Mouse (Mus musculus): ENCODE data around the gene Pank1. TPM values are rescaled to one million over a fixed set of nuclear protein-coding genes. Genes with fewer than 3 reads are reported as not detected.
A peak's percentile ranks its signal among the peaks of the same experiment; 100 is the strongest.

Gene Pank1
- polyA plus RNA-seq, 1 experiment: 5.2 TPM

- Histone ChIP-seq H3K4me3 (ENCODE audit: insufficient read depth, low read length) (no peak overlapping the region), H3K4me1 (ENCODE audit: control insufficient read depth, insufficient read depth, low read length) (peaks cover 7% of the 10 kb centered on the region), H3K27ac (ENCODE audit: insufficient read depth, low read depth, low read length) (no peak overlapping the region)
- TF ChIP-seq POLR2A (IDR thresholded peaks at IDR 0.05; ENCODE audit: borderline replicate concordance, low read depth, low read length) (no peak), CTCF (IDR thresholded peaks at IDR 0.05; ENCODE audit: low read depth, low read length) (no peak)
Observed at GRCm38 (mm10) chr19:34882443-34882842, 3.2 kb upstream of the Pank1 start.

GRCm38 (mm10) chr19:34881160-34881559, 1.9 kb upstream of the Pank1 start:
- TF ChIP-seq CTCF (IDR thresholded peaks at IDR 0.05; ENCODE audit: low read depth, low read length): no peak
- no peak for TF ChIP-seq POLR2A (IDR thresholded peaks at IDR 0.05; ENCODE audit: borderline replicate concordance, low read depth, low read length)
- H3K4me3 ChIP-seq (ENCODE audit: insufficient read depth, low read length): no peak overlapping the region
- no peak overlapping the region for H3K27ac ChIP-seq (ENCODE audit: insufficient read depth, low read depth, low read length)
- peaks cover 13% of the 10 kb centered on the region for H3K4me1 ChIP-seq (ENCODE audit: control insufficient read depth, insufficient read depth, low read length)

GRCm38 (mm10) chr19:34879624-34880023, 369 bp upstream of the Pank1 start:
- no peak overlapping the region; the same call in 1 of the 2 replicates for H3K27ac ChIP-seq (ENCODE audit: insufficient read depth, low read depth, low read length)
- peak overlapping the region; percentile 65 for H3K4me3 ChIP-seq (ENCODE audit: insufficient read depth, low read length)
- H3K4me1 ChIP-seq (ENCODE audit: control insufficient read depth, insufficient read depth, low read length): peaks cover 13% of the 10 kb centered on the region
- TF ChIP-seq CTCF (IDR thresholded peaks at IDR 0.05; ENCODE audit: low read depth, low read length) (no peak), POLR2A (IDR thresholded peaks at IDR 0.05; ENCODE audit: borderline replicate concordance, low read depth, low read length) (no peak)

- peak; percentile 82; the same call in 1 of the 2 replicates for TF ChIP-seq POLR2A (IDR thresholded peaks at IDR 0.05; ENCODE audit: borderline replicate concordance, low read depth, low read length)
- TF ChIP-seq CTCF (IDR thresholded peaks at IDR 0.05; ENCODE audit: low read depth, low read length): no peak
- H3K4me3 ChIP-seq (ENCODE audit: insufficient read depth, low read length): peak overlapping the region; percentile 65
- peaks cover 13% of the 10 kb centered on the region for H3K4me1 ChIP-seq (ENCODE audit: control insufficient read depth, insufficient read depth, low read length)
- H3K27ac ChIP-seq (ENCODE audit: insufficient read depth, low read depth, low read length): peak overlapping the region; percentile 67
Observed at GRCm38 (mm10) chr19:34877898-34878602, 1.2 kb downstream of the Pank1 start.

- no peak overlapping the region for H3K27ac ChIP-seq (ENCODE audit: insufficient read depth, low read depth, low read length)
- TF ChIP-seq POLR2A (IDR thresholded peaks at IDR 0.05; ENCODE audit: borderline replicate concordance, low read depth, low read length): no peak
- TF ChIP-seq CTCF (IDR thresholded peaks at IDR 0.05; ENCODE audit: low read depth, low read length): no peak
- H3K4me1 ChIP-seq (ENCODE audit: control insufficient read depth, insufficient read depth, low read length): peaks cover 13% of the 10 kb centered on the region
- H3K4me3 ChIP-seq (ENCODE audit: insufficient read depth, low read length): no peak overlapping the region
Observed at GRCm38 (mm10) chr19:34876676-34877075, 2.6 kb downstream of the Pank1 start.

GRCm38 (mm10) chr19:34869375-34869774, 9.9 kb downstream of the Pank1 start:
- Histone ChIP-seq H3K27ac (ENCODE audit: insufficient read depth, low read depth, low read length) (no peak overlapping the region), H3K4me1 (ENCODE audit: control insufficient read depth, insufficient read depth, low read length) (peaks cover 3% of the 10 kb centered on the region), H3K4me3 (ENCODE audit: insufficient read depth, low read length) (no peak overlapping the region)
- TF ChIP-seq POLR2A (IDR thresholded peaks at IDR 0.05; ENCODE audit: borderline replicate concordance, low read depth, low read length): no peak
- no peak for TF ChIP-seq CTCF (IDR thresholded peaks at IDR 0.05; ENCODE audit: low read depth, low read length)

- H3K4me3 ChIP-seq (ENCODE audit: insufficient read depth, low read length): no peak overlapping the region
- no peak overlapping the region for H3K27ac ChIP-seq (ENCODE audit: insufficient read depth, low read depth, low read length)
- peaks cover 3% of the 10 kb centered on the region for H3K4me1 ChIP-seq (ENCODE audit: control insufficient read depth, insufficient read depth, low read length)
- no peak for TF ChIP-seq POLR2A (IDR thresholded peaks at IDR 0.05; ENCODE audit: borderline replicate concordance, low read depth, low read length)
- TF ChIP-seq CTCF (IDR thresholded peaks at IDR 0.05; ENCODE audit: low read depth, low read length): no peak
Observed at GRCm38 (mm10) chr19:34868093-34868741, 11.0 kb downstream of the Pank1 start.

- no peak overlapping the region for H3K27ac ChIP-seq (ENCODE audit: insufficient read depth, low read depth, low read length)
- TF ChIP-seq CTCF (IDR thresholded peaks at IDR 0.05; ENCODE audit: low read depth, low read length): no peak
- no peak for TF ChIP-seq POLR2A (IDR thresholded peaks at IDR 0.05; ENCODE audit: borderline replicate concordance, low read depth, low read length)
- H3K4me1 ChIP-seq (ENCODE audit: control insufficient read depth, insufficient read depth, low read length): 0 out of 2 replicates have a peak, but pooled peaks cover 3% of the 10 kb centered on the region
- H3K4me3 ChIP-seq (ENCODE audit: insufficient read depth, low read length): no peak overlapping the region
Observed at GRCm38 (mm10) chr19:34863737-34864136, 15.5 kb downstream of the Pank1 start.

GRCm38 (mm10) chr19:34856021-34856651, 23.1 kb downstream of the Pank1 start:
- Histone ChIP-seq H3K27ac (ENCODE audit: insufficient read depth, low read depth, low read length) (no peak overlapping the region), H3K4me1 (ENCODE audit: control insufficient read depth, insufficient read depth, low read length) (peaks cover 8% of the 10 kb centered on the region), H3K4me3 (ENCODE audit: insufficient read depth, low read length) (no peak overlapping the region)
- TF ChIP-seq POLR2A (IDR thresholded peaks at IDR 0.05; ENCODE audit: borderline replicate concordance, low read depth, low read length): no peak
- no peak for TF ChIP-seq CTCF (IDR thresholded peaks at IDR 0.05; ENCODE audit: low read depth, low read length)

GRCm38 (mm10) chr19:34851161-34851560, 28.1 kb downstream of the Pank1 start:
- H3K4me1 ChIP-seq (ENCODE audit: control insufficient read depth, insufficient read depth, low read length): peaks cover 9% of the 10 kb centered on the region
- TF ChIP-seq CTCF (IDR thresholded peaks at IDR 0.05; ENCODE audit: low read depth, low read length) (no peak), POLR2A (IDR thresholded peaks at IDR 0.05; ENCODE audit: borderline replicate concordance, low read depth, low read length) (no peak)

More at GRCm38 (mm10) chr19:34851161-34851560, 28.1 kb downstream of the Pank1 start:
- H3K27ac ChIP-seq (ENCODE audit: insufficient read depth, low read depth, low read length): no peak overlapping the region
- H3K4me3 ChIP-seq (ENCODE audit: insufficient read depth, low read length): no peak overlapping the region
